Mouse (Mus musculus) large intestine, adult 2 months (tissue): Measurements from ENCODE around the gene Slc34a1. TPM values are rescaled to one million over a fixed set of nuclear protein-coding genes. Genes with fewer than 3 reads are reported as not detected.

ENCODE experiments used
- DNase-seq: peaks from one replicate; pipeline ENCODE4 v3.0.0-alpha.2; 2012; ENCODE audit warnings: low read depth, low spot score
- WGBS: fragments of 180-500 bp; shearing (Covaris S2); methylation state at CpG from one replicate; pipeline ENCODE4 v1.1.7; 2018; 5-methylcytosine and 5-hydroxymethylcytosine counted together
- polyA plus RNA-seq: library from polyadenylated mRNA; depleted of rRNA; stranded (reverse); fragments of >200 nt; gene quantifications from 2 replicates; pipeline ENCODE4 v1.2.3, GENCODE M21; 2012

Slc34a1 gene
- polyA plus RNA-seq, 1 experiment, result 1.4 TPM

DNA sequence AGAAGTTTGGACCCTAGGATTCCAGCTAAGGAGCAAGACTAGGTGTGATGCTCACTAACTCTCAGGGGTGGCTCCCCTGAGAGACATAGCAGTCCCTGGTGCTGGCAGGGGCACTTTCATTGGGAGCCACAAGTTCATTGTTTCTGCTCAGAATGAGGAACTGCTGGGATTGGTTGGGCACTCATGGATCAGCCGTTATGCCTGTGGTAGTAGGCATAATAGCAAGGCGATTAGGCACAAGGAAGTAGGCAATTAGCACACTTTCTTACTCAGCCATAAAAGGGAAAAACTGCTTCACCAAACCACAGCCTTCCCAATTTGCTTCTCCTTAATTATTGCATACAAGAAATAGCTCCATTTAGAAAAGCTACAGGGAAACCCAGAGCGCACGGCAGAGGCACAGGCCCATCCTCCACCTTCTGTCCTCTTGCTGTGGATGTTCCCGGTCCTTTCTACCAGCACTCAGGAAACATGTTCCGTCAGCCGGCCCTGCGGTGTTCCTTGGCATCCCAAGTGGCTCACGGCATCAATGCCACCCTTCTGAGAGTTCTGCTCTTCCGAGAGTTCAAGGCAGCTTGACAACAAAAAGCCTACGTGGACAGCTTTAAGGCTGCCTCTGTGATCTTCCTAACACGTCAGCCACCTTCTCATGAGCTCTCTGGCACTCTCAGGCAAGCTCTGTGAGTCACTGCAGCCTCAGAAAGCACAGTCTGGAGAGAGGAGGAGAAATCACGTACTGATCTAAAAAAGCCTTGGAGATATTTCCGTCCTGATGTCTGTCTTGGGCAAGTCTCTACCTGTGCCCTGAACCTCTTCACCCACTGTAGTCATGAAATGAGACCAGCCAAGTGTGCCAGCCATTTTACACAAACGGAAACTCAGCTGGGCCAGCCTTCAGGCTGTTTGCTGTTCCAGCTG, 6.2 kb downstream of the Slc34a1 start:
- 62% methylated on average over 15 of the region's 15 CpGs for WGBS
- no peak for DNase-seq

DNA sequence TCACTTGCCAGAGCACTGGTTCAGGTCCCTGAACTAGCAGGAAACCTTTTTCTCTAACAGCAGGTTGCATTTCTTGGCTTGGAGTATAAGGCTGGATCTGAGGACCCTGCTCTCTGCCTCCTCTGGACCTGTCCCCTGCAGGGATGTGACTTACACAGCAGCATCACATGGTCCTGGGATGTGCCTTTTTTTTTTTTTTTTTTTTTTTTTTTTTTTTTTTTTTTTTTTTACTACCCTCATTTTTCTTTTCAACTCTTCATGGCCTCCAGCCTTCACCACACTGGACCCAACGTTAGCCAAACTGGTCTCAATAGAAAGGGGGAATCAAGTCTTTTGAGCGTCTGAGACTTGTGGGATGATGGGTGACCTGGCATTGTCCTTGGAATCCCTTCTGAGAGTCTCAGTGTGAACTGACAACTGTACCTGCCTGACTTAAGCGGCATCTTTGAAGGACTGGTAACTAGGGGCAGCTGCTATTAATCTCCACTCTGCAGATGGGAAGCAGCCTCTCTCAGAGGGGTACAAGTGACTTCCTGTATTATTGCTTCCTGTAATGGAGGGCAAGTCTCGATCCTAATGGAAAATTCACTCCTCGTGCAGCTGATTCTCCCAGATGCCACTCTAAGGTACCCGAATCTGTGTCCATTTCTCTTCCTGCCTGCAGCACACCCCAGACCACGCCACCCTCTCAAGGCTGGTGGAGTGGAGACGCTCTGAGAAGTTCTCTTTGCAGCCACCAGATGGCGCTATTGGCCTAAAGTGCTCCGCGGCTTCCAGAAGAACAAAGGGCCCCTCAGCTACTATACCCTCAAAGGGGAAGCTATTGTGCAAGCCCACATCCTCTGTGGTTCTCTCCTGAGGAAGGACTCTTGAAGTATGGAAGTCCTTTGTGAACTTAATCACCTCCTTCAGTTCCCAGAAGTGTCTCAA, 7.1 kb downstream of the Slc34a1 start:
- 10% methylated on average over 11 of the region's 11 CpGs for WGBS
- DNase-seq, result no peak

DNA sequence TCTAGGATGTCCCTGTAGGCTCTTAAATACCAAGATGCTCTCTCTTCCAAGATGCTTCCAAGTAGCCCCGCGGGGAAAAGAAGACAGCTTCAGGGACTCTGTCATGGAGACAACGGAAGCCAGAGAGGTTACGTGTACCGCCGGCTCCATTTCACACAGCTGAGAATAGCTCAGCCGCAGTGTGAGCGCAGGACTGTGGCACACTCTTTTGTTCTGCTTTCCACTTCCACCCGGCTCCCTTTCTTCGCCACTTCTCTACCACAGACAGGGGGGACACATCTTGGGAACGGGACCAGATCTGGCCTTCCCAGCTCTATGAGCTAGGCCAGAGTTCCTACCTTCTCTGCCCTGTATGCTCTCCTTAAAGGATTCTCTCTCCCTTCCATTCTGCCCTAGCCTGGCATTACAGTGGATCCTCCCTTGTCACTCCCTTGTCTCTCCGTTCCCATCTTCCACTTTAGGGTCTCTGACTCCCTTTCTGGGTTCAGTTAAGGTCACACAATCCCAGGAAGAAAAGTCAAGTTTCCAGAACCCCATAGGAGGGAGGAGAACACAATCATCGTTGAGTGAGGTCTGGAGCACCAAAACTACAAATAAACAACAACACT, 7.9 kb downstream of the Slc34a1 start:
- no peak for DNase-seq
- 59% methylated on average over 13 of the region's 13 CpGs for WGBS

DNA sequence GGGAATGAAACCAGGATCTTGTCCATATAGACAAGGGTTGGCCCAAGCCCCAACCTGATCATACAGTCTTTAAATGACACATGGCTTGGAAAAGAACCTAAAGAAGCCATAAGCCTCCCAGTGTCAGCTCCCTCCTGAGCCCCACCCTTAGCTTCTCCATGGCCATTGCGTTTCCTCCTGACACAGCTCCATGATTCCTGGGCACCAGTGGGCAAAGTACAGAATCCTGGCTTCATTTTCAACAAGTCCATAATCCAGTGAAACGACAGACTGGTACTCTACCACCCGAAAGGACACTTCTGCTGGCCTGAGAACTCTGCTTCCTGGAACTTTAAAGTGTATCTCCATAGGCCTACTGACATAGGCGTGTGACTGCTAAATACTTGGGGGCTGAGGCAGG, 9.4 kb downstream of the Slc34a1 start:
- DNase-seq, result no peak
- 49% methylated on average over 4 of the region's 4 CpGs for WGBS

- no peak for DNase-seq
- 82% methylated on average over 19 of the region's 19 CpGs for WGBS
Observed at GRCm38 (mm10) chr13:55408546-55409120, 10.6 kb downstream of the Slc34a1 start.

DNA sequence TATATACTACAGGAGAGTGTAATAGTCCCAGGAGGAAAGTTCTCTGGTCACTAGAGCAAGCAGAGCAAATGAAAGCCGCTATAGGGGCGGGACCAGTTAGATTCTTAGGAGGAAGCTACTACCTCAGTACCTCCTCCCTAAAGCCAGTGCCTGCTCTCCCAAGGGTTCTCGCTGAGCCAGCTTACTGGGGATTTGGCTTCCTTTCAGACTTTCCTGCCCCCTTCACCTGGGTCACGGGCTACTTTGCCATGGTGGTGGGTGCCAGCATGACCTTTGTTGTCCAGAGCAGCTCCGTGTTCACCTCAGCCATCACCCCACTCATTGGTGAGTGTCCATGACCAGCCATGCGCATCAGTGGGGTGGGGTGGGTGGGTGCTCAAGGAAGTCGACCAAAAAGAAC, 13.8 kb downstream of the Slc34a1 start:
- 67% methylated on average over 7 of the region's 7 CpGs for WGBS
- DNase-seq, result no peak

DNA sequence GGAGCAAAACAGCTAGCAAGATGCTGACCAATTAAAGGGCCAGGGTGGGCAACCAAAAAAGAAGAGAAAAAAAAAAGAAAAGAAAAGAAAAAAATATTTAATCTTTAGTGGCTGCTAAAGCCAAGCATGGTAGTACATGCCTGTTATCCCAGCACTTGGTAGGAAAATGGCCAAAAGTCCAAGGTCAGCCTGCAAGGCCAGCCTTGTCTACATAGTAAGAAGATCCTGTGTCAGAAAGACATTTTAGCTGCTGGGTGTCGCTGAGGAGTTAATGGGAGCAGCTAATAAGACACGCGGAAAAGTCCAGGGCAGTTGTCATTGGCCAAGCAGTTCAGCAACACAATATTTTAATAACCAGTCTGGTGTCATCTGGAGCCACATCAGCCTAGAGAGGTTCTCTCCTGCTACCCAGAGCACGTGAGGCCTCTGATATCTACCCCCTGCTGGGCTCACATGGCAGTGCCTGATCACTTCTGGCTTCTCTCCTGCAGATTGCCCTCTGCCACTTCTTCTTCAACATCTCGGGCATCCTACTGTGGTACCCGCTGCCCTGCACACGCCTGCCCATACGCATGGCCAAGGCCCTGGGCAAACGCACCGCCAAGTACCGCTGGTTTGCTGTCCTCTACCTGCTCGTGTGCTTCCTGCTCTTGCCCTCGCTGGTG, 14.8 kb downstream of the Slc34a1 start:
- 69% methylated on average over 13 of the region's 13 CpGs for WGBS
- DNase-seq, result no peak

GRCm38 (mm10) chr13:55413333-55413732, 15.3 kb downstream of the Slc34a1 start:
- 52% methylated on average over 12 of the region's 12 CpGs for WGBS
- DNase-seq, result no peak

GRCm38 (mm10) chr13:55414743-55415380, 16.9 kb downstream of the Slc34a1 start, which contains the start of gene Pfn3:
TSS of gene Pfn3 (minus strand) at chr13:55415232.
- WGBS, result 29% methylated on average over 41 of the region's 41 CpGs

DNA sequence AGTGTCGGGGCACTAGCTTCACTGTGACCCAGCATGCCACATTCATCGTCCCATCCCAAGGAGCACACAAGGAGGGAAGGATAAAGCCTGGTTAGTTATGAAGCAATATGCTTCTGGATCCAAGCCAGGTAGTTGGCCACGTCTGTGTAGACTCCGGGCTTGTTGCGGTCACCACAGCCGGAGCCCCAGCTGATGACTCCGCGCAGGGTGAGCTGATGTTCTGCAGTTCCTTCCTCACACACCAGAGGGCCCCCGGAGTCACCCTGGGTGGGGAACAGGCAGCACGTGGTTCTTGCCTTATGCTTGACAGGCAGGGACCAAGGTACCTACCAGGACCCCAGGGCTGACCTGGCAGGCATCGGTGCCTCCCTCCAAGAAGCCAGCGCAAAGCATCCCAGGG, 20.0 kb downstream of the Slc34a1 start:
- 7% methylated on average over 12 of the region's 12 CpGs for WGBS
- DNase-seq, result peak; percentile 55

More at GRCm38 (mm10) chr13:55414743-55415380, 16.9 kb downstream of the Slc34a1 start, which contains the start of gene Pfn3:
- no peak for DNase-seq

DNA sequence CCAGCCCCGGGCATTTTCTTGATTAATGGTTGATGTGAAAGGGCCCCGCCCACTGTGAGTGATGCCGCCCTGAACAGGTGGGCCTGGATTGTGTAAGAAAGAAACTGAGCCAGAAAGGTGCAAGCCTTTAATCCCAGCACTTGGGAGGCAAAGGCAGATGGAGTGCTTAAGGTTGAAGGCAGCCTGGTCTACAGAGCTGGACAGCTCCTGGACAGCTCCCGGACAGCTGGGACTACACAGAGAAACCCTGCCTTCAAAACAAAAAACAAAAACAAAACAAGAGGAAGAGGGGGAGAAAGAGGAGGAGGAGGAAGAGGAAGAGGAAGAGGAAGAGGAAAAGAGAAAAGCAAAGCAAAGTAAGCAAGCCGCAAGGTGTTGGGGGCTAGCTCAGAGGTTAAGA, 21.2 kb downstream of the Slc34a1 start:
- WGBS, result 66% methylated on average over 5 of the region's 5 CpGs
- no peak for DNase-seq

- no peak for DNase-seq
- 24% methylated on average over 51 of the region's 51 CpGs for WGBS
Observed at GRCm38 (mm10) chr13:55420018-55420932, 22.3 kb downstream of the Slc34a1 start.

DNA sequence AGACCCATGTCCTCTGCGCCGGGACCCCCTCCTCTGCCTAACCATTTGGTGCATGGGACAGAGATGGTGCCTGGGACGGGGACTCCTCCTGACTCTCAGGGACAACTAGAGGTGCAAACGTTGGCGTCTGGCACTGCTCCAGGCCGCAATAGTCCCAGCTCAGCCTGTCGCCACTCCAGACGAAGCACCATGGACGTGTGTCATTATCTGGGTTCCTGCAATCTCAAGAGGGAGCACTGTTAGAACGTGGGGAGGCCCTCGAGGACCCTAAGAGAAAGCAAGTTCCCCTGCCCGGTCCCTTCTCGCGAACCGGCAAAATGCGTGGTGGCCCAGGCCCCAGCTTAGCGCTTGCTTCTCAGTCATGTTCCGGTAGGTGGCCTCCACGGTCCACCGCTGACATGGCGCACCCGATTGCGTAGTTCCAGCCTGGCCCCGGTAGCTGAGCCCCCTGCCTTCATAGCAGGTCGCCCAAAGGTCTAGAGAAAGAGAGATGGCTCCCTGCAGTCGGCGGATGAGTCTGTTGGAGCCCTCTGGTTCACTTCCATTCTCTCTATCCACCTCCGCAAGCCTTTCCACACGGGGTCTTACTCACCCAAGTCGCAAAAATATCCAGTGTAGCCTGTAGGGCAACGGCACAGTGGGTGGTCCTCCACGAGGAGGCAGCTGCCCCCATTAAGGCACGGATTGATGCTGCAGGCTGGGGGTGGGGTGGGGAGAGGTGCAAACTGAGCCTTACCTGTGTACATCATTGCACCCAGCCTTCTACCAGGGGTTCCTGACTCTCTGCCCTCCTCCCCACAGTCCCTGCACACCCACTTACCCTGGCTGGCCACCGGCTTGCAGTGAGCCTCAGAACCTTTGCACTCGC, 23.2 kb downstream of the Slc34a1 start:
- DNase-seq, result no peak
- WGBS, result 6% methylated on average over 35 of the region's 35 CpGs

- no peak for DNase-seq
- 94% methylated on average over 10 of the region's 10 CpGs for WGBS
Observed at GRCm38 (mm10) chr13:55426613-55427012, 28.6 kb downstream of the Slc34a1 start, which contains the start of gene F12. TSS of gene F12 (minus strand) at chr13:55426793.

DNA sequence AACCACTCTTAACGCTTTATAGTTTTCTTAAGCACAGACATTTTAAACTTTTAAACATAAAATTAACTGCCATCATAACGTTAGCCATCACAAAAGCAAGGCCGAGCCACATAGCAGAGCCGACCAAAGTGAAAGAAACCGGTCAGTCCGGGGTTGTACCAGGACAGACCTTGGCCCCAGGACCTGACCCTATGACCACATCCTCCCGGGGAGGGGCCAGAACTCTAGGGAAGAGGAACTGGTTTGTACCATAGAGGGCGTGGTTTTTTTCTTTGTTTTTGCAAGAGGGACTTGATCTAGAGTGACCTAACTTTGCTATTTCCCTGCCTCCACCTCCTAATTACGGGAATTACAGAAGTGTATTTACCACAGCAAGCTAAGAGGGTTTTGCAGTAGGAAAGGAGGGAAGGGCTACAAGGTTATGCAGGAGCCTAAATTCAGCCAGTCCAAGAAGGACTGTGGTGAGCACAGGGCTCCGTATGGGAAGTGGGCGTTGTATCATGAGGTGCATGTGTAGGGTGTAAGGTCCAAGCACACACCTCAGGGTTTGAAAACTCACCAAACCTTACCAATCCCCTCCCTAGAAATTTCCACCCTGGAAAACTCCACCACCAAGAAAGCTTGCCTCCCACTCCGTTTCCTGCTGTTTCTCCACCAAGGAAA, 31.4 kb downstream of the Slc34a1 start:
- WGBS, result 33% methylated on average over 12 of the region's 12 CpGs
- DNase-seq, result no peak

- DNase-seq, result no peak
- WGBS, result 43% methylated on average over 2 of the region's 2 CpGs
Observed at GRCm38 (mm10) chr13:55430566-55430965, 32.6 kb downstream of the Slc34a1 start.
